Mouse (Mus musculus) right cerebral cortex, adult 18-20 months (tissue): Measurements from ENCODE around the gene Plekho1.

Experiments
- DNase-seq: peaks from one replicate; pipeline ENCODE4 v3.0.0; 2022; ENCODE audit warnings: mixed read lengths

Gene Plekho1

GRCm38 (mm10) chr3:95945731-95946240 lies 50.0 kb downstream of the Plekho1 start:
- no peak for DNase-seq

- DNase-seq: no peak
Measured at GRCm38 (mm10) chr3:95944742-95945141, 51.1 kb downstream of the Plekho1 start.

GRCm38 (mm10) chr3:95943226-95943625 lies 52.6 kb downstream of the Plekho1 start:
- DNase-seq: no peak

GRCm38 (mm10) chr3:95942749-95943148 lies 53.1 kb downstream of the Plekho1 start:
- no peak for DNase-seq

DNA sequence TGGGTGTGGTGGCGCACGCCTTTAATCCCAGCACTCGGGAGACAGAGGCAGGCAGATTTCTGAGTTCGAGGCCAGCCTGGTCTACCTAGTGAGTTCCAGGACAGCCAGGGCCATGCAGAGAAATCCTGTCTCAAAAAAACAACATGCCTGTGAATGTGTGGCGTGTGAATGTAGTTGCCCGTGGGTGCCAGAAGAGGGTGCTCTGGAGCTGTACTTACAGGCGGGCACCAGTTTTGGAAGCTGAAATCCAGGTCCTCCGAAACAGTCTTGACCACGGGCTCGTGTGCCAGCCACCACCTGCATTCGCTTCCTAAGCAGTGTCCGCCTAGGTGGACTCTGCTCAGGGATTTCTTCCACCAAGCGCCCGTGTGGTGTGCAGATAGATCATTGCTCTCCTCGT lies 57.0 kb downstream of the Plekho1 start:
- DNase-seq: no peak
